Mouse (Mus musculus) layer of hippocampus, postnatal 14 days (tissue): ENCODE measurements around the gene Mapre3. TPM values are rescaled to one million over a fixed set of nuclear protein-coding genes. Genes with fewer than 3 reads are reported as not detected.

Experiments used
- DNase-seq, 2 experiments: peaks; one replicate each; pipeline ENCODE4 v3.0.0; 2021 to 2022; ENCODE audit warnings: low spot score in 2 of 2, mixed read lengths in 1 of 2
- total RNA-seq, 2 experiments: library from RNA; stranded (reverse); gene quantifications; 2 replicates each; pipeline ENCODE4 v1.2.3; 2021

The Mapre3 gene
- total RNA-seq, 2 experiments from 2014 or later: 205 to 211 TPM

DNA sequence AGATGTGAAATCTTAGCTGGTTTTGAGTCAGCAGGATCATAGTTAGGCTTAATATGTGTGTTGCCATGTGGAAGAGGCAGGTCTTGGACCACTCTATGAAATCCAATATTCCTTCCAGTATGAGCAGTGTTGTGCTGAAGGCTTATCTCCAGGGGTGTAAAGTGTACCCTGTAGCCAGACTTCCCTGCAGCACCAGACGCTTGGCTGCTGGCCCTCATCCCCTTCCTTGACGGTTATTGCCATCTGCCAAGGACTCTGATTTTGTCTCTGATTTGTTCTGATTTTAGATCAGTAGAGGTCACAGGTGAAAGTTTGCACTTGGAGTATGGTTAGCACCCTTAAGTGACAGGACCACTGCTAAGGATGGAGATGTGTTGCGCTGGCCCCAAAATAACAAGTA is 8.7 kb downstream of the Mapre3 start:
- no peak for DNase-seq

DNA sequence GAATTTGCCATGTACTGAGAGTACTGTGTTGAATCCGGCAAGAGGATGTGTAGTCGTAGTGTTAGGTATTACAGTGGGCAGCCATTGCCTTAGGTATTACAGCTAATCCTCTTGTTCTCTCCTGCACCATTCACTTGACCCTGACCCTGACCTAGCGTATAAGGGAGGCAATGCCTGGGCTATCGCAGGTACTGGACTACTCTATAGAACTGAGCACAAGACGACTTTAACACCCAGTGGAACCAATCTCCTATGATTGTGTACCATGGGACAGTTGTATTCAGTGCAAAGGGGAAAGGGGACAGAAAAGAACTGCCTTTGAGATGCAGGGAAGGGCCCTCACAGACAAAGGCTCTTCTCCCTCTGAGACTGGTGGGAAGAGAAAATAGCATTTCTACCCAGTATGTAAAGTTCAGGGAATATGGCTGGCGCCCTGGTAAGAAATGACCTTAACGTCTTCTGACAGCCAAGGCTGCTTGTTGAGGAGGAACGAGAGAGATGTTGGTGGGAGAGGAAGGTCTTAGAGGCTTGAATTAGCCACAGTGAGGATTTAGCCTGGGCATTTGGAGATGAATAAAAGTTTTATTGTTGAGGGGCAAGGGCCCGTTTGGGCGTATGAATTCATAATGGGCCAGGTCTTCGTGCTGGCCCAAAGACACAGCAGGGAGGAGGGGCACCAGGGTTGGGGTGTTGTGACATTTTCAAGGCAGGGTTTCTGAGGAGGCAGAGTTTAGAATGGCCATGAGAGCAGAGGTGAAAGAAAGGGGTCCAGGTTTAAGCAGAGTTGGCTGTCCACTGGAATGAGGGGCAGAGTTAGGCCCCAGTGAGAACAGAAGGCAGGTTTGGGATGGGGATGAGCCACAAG is 9.9 kb downstream of the Mapre3 start:
- DNase-seq: no peak

DNA sequence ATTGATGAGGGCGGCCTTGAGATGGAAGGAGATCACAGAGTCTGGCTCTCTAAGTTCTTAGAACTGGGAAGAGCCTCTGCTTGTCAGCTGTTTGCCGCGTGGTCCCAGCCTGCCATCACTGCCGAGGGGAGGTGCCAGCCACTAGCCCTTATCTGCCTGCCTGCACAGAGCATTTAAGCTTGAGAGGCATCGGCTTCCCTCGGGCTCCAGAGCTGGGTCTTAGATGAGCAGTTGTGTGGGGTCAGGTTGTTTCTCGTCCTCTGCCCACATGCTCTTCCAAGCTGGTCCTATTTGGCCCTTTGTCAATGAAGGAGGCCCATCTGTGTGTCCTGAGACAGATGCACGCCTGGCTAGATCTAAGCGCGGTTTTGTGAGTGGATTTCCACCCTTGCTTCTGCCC is 10.7 kb downstream of the Mapre3 start:
- DNase-seq: no peak

GRCm38 (mm10) chr5:30825821-30826220 is 11.4 kb downstream of the Mapre3 start:
- no peak for DNase-seq

DNA sequence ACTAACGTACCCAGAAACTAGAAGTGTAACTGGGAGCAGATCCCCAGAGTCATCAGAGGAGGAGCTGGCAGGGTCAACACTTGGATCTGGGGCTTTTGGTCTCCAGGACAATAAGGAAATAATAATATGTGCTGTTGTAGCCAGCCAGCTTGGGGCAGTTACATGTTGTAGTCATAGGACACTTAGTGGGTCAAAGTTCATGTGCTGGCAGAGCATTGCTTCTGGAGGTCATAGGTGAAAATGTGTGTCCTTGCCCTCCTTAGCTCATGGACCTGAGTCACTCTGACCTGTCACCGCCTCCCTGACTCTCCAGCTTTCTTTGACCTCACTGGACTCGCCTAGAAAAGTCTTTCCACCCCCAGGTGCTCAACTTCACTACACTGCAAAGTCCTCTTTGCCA is 19.0 kb downstream of the Mapre3 start:
- DNase-seq: no peak

DNA sequence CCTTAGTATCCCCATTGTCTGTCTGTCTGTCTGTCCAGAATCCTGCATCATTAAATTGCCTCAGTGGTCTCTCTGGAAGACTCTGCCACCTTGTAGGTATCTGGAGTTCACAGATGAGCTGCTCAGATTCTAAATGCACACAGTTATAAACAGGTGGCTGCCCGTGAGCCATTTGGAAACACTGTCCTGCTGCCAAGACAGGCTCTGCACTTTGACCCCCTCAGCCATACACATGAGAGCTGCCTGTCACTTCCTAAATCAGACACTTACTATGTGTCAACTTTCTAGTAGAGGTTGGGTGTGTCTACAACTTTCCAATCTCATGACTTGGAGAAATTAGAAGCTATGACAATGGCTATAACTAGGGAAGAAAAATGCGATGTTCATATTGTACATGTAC is 25.3 kb downstream of the Mapre3 start:
- no peak for DNase-seq

GRCm38 (mm10) chr5:30841896-30842295 is 27.5 kb downstream of the Mapre3 start:
- no peak for DNase-seq

- DNase-seq: no peak
Measured at GRCm38 (mm10) chr5:30849891-30850555, 35.6 kb downstream of the Mapre3 start.

DNA sequence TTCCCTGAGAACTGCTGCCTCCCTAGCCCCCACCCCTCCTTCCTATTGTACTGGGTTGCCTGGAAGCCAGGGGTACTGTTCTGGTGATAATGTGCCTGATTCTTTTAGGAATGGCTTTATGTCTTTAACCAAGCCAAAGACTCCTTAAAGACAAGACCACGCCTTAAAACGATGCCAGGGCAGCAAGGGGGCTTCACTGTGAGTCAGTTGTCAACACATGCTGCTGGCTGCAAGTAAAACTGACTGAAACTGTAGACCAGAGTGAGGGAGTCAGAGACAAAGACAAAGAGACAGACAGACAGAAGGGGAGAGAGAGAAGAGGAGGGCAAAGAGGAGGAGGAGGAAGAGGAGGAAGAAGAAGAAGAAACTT is 36.1 kb downstream of the Mapre3 start:
- DNase-seq: no peak

DNA sequence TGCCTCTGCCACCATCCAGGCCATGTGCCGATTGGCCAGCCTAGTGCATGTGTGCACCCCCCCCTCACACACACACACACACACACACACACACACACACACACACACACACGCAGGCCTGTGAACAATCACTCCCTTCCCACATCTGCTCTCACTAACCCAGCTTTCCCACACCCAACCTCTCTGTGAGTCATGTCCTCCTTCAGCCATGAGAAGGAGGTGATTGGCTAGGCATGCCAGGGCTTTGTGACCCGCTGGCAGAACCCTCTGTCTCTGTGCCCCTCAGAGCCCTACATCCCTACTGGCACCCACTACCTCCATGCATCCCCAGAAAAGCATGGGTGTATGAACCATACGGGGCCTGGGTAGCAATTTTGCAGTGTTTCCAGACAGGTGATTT is 39.1 kb downstream of the Mapre3 start:
- DNase-seq: no peak

GRCm38 (mm10) chr5:30855674-30856073 is 41.2 kb downstream of the Mapre3 start:
- no peak for DNase-seq

DNA sequence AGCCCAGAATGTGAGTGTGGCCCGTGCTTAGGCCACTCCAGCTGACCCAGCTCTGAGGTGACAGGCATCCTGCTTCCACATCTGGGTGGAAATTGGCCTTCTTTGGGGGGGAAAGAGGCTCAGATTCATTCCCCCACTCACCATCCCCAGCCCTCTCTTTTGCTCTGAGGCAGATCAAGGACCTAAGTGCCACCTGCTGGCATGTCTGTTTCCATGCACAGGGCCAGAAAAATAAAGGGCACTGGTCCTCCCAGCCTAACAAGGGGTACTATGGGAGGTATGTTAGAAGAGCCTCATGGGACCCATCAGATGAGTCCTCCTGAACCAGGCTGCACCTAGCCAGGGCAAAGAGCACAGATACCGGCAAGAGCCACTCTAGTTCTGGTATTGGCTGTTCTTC is 41.7 kb downstream of the Mapre3 start:
- DNase-seq: no peak

- no peak for DNase-seq
Measured at GRCm38 (mm10) chr5:30863852-30864251, 49.4 kb downstream of the Mapre3 start.

GRCm38 (mm10) chr5:30864322-30864721 is 49.9 kb downstream of the Mapre3 start:
- no peak for DNase-seq

DNA sequence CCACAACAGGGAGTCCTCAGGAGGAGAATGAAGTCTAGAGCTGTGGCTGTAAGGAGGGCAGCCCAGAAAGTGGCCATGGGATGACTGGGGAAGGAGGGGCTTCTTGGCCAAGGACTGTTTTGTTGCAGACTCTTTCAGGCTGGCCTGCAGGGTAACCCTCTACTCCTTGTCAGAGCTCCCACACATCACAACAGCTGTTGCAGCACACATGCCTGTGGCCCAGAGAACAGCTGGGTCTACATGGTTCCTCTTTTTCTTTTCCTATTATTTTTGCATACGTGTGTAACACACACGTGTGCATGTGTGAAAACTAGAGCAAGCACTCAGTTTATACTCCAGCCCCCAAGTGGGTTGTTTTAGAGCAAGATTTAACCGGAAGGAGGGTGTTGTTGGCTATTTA is 52.4 kb downstream of the Mapre3 start:
- no peak for DNase-seq

GRCm38 (mm10) chr5:30867712-30868111 is 53.3 kb downstream of the Mapre3 start, which contains the start of gene Tmem214:
Gene Tmem214 (plus strand): TSS chr5:30868012.
- no peak for DNase-seq

- no peak for DNase-seq
Measured at GRCm38 (mm10) chr5:30868981-30869380, 54.5 kb downstream of the Mapre3 start.

- peak; percentile 89 to 91 for DNase-seq
Measured at GRCm38 (mm10) chr5:30869405-30870130, 55.1 kb downstream of the Mapre3 start.

- no peak for DNase-seq
Measured at GRCm38 (mm10) chr5:30870131-30870406, 55.6 kb downstream of the Mapre3 start.

DNA sequence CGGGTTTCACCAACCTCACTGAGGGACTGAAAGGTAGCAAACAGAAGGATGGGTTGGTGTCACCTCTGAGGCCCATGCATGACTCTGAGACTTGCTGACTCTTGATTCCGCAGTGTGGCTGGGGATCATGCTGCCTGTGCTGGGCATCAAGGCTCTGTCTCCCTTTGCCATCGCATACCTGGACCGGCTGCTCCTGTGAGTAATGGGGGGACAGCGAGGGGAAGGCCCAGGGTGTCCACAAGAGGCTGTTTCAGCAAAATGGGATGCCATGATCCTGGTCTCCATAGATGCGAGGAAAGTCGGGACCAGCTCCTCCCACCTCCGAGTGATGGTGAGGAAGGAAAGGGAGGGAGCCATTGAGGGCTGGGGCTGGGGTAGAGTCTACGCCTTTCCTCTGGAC is 58.1 kb downstream of the Mapre3 start:
- no peak for DNase-seq

DNA sequence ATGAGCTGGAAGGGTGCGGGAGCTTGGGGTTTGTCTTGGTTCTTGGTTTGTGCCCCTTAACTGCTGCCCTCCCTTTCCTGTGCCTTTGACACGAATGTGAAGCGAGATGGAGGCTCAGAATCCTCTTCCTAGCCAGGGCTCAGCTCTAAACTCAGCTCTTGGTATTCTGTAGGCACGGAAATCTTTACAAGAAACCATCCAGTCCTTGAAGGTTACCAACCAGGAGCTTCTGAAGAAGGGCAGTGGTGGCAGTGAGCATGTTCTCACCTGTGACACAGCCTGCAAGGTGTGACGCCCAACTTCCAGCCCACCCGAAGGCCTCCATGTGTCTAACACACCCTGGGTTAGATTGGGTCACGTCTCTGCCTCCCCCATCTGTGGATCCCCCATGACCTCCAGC is 59.9 kb downstream of the Mapre3 start:
- DNase-seq: no peak

DNA sequence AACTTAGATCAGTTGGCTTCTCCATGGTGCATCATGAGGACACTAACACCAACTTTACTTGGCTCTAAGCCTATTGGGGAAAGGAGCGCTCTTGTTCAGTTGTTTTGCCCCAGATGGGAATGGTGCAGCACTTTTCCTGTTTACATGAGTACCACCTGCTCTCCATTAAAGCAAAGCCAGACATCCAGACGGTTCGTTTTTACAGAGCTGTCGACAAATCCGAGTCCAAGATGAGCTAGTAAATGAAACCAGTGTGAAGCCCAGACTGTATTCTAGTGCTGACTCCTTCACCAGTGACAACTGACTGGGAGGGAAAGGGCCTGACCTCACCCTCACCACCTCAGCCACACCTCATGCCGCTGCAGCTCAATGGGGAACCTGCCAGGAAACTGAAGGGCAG is 64.2 kb downstream of the Mapre3 start:
- DNase-seq: peak; percentile 45 to 87
